Mouse (Mus musculus) CH12.LX (cell line): ENCODE measurements at regions not wholly inside any gene's neighbourhood (a gene's known extent, or its start where the extent isn't known, plus 50 kb on each side); places are given as distances from the start of the nearest gene placed in this dataset.

ENCODE experiments used
- DNase-seq: peaks from one replicate; pipeline ENCODE4 v3.0.0-alpha.2; 2013; ENCODE audit errors: extremely low read depth
- H3K27ac ChIP-seq: 2 replicates; pipeline ENCODE4 v1.5.1; 2012; ENCODE audit warnings: low read depth, mild to moderate bottlenecking, control low read depth, moderate library complexity; ENCODE audit not compliant: insufficient read depth
- H3K27me3 ChIP-seq: replicated peaks from 2 replicates; pipeline ENCODE3; 2012; ENCODE audit warnings: inconsistent platforms
- H3K36me3 ChIP-seq, 2 experiments: replicated peaks in 1 of 2; 2 replicates each; pipeline versions ENCODE3 to v1.6.1; 2012; ENCODE audit warnings: inconsistent platforms in 1 of 2, low read length in 1 of 2, mild to moderate bottlenecking in 1 of 2, mixed read lengths in 1 of 2, moderate library complexity in 1 of 2; ENCODE audit not compliant: control insufficient read depth in 1 of 2, insufficient read depth in 1 of 2
- H3K4me1 ChIP-seq, 2 experiments: 2 replicates each; pipeline ENCODE4 v1.6.1; 2012; ENCODE audit warnings: inconsistent platforms in 1 of 2, moderate library complexity in 1 of 2; ENCODE audit not compliant: insufficient read depth in 2 of 2, control insufficient read depth in 1 of 2
- H3K4me2 ChIP-seq: 2 replicates; pipeline ENCODE4 v1.6.1; 2012; ENCODE audit warnings: low read depth, mild to moderate bottlenecking, control low read depth; ENCODE audit not compliant: poor library complexity, insufficient read depth, severe bottlenecking
- H3K4me3 ChIP-seq, 3 experiments: fragments of 150-350 bp in 1 of 3; sonication (generic) in 1 of 3; replicated peaks in 1 of 3; 2 replicates each; pipeline versions ENCODE3 to v1.5.1; 2011 to 2012; ENCODE audit warnings: low read depth in 2 of 3, low read length in 2 of 3, mild to moderate bottlenecking in 2 of 3, moderate library complexity in 2 of 3, control low read depth in 1 of 3, improper control_type of control experiment in 1 of 3, inconsistent platforms in 1 of 3, mixed read lengths in 1 of 3; ENCODE audit not compliant: poor library complexity in 1 of 3
- H3K79me2 ChIP-seq: replicated peaks from 2 replicates; pipeline ENCODE4 v1.6.1; 2012; ENCODE audit warnings: mild to moderate bottlenecking, moderate library complexity; ENCODE audit not compliant: control insufficient read depth, poor library complexity, insufficient read depth, severe bottlenecking; ENCODE audit errors: extremely low read depth
- H3K9ac ChIP-seq: 2 replicates; pipeline ENCODE4 v1.6.1; 2012; ENCODE audit warnings: low read depth, mild to moderate bottlenecking, control low read depth, moderate library complexity; ENCODE audit not compliant: insufficient read depth
- H3K9me3 ChIP-seq: replicated peaks from 2 replicates; pipeline ENCODE3; 2012; ENCODE audit warnings: low read length, inconsistent platforms, mixed read lengths
- CHD1 ChIP-seq: IDR thresholded peaks from 2 replicates; pipeline ENCODE4 v1.6.1; 2012; ENCODE audit warnings: low read depth, low read length, improper control_type of control experiment, inconsistent platforms
- CHD2 ChIP-seq: IDR thresholded peaks from 2 replicates; pipeline ENCODE4 v1.6.1; 2011; ENCODE audit warnings: low read length, improper control_type of control experiment
- CTCF ChIP-seq, 2 experiments: IDR thresholded peaks in 1 of 2; conservative IDR thresholded peaks in 1 of 2; 2 replicates each; pipeline ENCODE4 v1.5.1; 2011 to 2012; ENCODE audit warnings: low read depth in 2 of 2, low read length in 2 of 2, improper control_type of control experiment in 1 of 2, inconsistent platforms in 1 of 2, mild to moderate bottlenecking in 1 of 2, moderate library complexity in 1 of 2
- ELF1 ChIP-seq: IDR thresholded peaks from 2 replicates; pipeline ENCODE4 v1.6.1; 2014; ENCODE audit warnings: low read depth, mild to moderate bottlenecking, inconsistent platforms, low read length, improper control_type of control experiment
- ETS1 ChIP-seq: conservative IDR thresholded peaks from 2 replicates; pipeline ENCODE4 v1.6.1; 2012; ENCODE audit warnings: low read depth, mild to moderate bottlenecking, inconsistent platforms, low read length, improper control_type of control experiment, moderate library complexity
- HCFC1 ChIP-seq: IDR thresholded peaks from 2 replicates; pipeline ENCODE4 v1.6.1; 2012; ENCODE audit warnings: low read depth, mild to moderate bottlenecking, inconsistent platforms, low read length, improper control_type of control experiment
- IRF4 ChIP-seq: IDR thresholded peaks from 2 replicates; pipeline ENCODE4 v1.6.1; 2014; ENCODE audit warnings: low read depth, mild to moderate bottlenecking, inconsistent platforms, low read length, improper control_type of control experiment
- KAT2A ChIP-seq: IDR thresholded peaks from 2 replicates; pipeline ENCODE4 v1.6.1; 2012; ENCODE audit warnings: low read length, improper control_type of control experiment, inconsistent platforms; ENCODE audit not compliant: insufficient replicate concordance
- MAFK ChIP-seq: IDR thresholded peaks from 2 replicates; pipeline ENCODE4 v1.6.1; 2011; ENCODE audit warnings: low read length, improper control_type of control experiment; ENCODE audit not compliant: insufficient replicate concordance
- MAZ ChIP-seq: IDR thresholded peaks from 2 replicates; pipeline ENCODE4 v1.6.1; 2012; ENCODE audit warnings: low read depth, mild to moderate bottlenecking, inconsistent platforms, low read length, improper control_type of control experiment, moderate library complexity
- MEF2A ChIP-seq: IDR thresholded peaks from 2 replicates; pipeline ENCODE4 v1.6.1; 2014; ENCODE audit warnings: low read depth, mild to moderate bottlenecking, inconsistent platforms, low read length, improper control_type of control experiment, borderline replicate concordance
- MYC ChIP-seq: IDR thresholded peaks from 2 replicates; pipeline ENCODE4 v1.6.1; 2011; ENCODE audit warnings: low read depth, mild to moderate bottlenecking, improper control_type of control experiment, low read length
- NELFE ChIP-seq: IDR thresholded peaks from 2 replicates; pipeline ENCODE4 v1.6.1; 2011; ENCODE audit warnings: low read depth, low read length, improper control_type of control experiment
- POLR2A ChIP-seq: IDR thresholded peaks from 2 replicates; pipeline ENCODE4 v1.6.1; 2011; ENCODE audit warnings: low read depth, mild to moderate bottlenecking, improper control_type of control experiment, low read length
- POLR2AphosphoS2 ChIP-seq: IDR thresholded peaks from 2 replicates; pipeline ENCODE4 v1.6.1; 2011; ENCODE audit warnings: low read depth, low read length, improper control_type of control experiment
- RCOR1 ChIP-seq: conservative IDR thresholded peaks from 2 replicates; pipeline ENCODE4 v1.6.1; 2012; ENCODE audit warnings: low read depth, mild to moderate bottlenecking, inconsistent platforms, low read length, improper control_type of control experiment
- SIN3A ChIP-seq: IDR thresholded peaks from 2 replicates; pipeline ENCODE4 v1.6.1; 2012; ENCODE audit warnings: low read length, improper control_type of control experiment, inconsistent platforms
- SMC3 ChIP-seq: IDR thresholded peaks from 2 replicates; pipeline ENCODE4 v1.6.1; 2011; ENCODE audit warnings: low read depth, low read length, improper control_type of control experiment
- TCF12 ChIP-seq: IDR thresholded peaks from 2 replicates; pipeline ENCODE4 v1.6.1; 2014; ENCODE audit warnings: low read depth, mild to moderate bottlenecking, inconsistent platforms, low read length, improper control_type of control experiment
- UBTF ChIP-seq: IDR thresholded peaks from 2 replicates; pipeline ENCODE4 v1.6.1; 2012; ENCODE audit warnings: low read depth, mild to moderate bottlenecking, inconsistent platforms, low read length, improper control_type of control experiment, moderate library complexity
- USF1 ChIP-seq: IDR thresholded peaks from 2 replicates; pipeline ENCODE4 v1.6.1; 2014; ENCODE audit warnings: low read depth, mild to moderate bottlenecking, inconsistent platforms, low read length, improper control_type of control experiment
- ZC3H11A ChIP-seq: IDR thresholded peaks from 2 replicates; pipeline ENCODE4 v1.6.1; 2012; ENCODE audit warnings: low read depth, mild to moderate bottlenecking, inconsistent platforms, low read length, improper control_type of control experiment
- ZNF384 ChIP-seq: IDR thresholded peaks from 2 replicates; pipeline ENCODE4 v1.6.1; 2012; ENCODE audit warnings: low read depth, low read length, improper control_type of control experiment, inconsistent platforms
- dilution Hi-C: fragments of 300-500 bp; cut with MboI; formaldehyde crosslinking; loops from 2 replicates; pipeline ENCODE4 v1.14.3; 2020; ENCODE audit warnings: low sequenced_read_pairs; ENCODE audit not compliant: extremely low pct_unique_long_range_greater_than_20kb, extremely low pct_ligation_motif_present
- in situ Hi-C: fragments of 300-500 bp; cut with MboI; formaldehyde crosslinking; loops from 3 replicates; pipeline ENCODE4 v1.14.3; 2019; ENCODE audit warnings: low sequenced_read_pairs, low pct_ligation_motif_present, low pct_unique_long_range_greater_than_20kb, mixed read lengths

DNA sequence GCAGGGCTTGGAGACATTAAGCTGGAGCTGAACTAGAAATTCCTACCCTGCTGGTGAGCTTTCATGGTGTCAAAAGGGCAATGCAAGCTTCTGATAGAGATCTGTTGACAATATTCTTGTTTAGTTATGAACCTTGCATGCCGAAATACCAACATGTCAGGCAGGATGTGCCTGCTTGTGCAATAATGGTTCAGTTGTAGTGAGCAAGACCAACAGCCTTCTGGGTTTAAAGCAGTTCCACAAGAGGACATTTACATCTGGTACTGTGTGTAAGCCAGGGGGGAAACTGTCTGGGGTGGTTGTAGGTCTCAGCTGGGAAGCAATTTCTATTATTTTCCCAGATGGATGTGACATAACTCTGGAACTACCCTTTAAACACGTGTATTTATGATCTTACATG, 987.6 kb upstream of the Gm38303 start:
- Histone ChIP-seq H3K4me2 (no peak overlapping the region), H3K36me3 (no peaks in the 10 kb centered on the region), H3K9me3 (peaks cover 48% of the 10 kb centered on the region), H3K4me3 (no peak overlapping the region), H3K27ac (no peak overlapping the region), H3K9ac (no peak overlapping the region), H3K79me2 (no peaks in the 10 kb centered on the region), H3K4me1 (no peaks in the 10 kb centered on the region), H3K27me3 (no peaks in the 10 kb centered on the region)
- dilution Hi-C loops = no loop called here
- DNase-seq = no peak
- in situ Hi-C loops = no loop called here
- TF ChIP-seq POLR2AphosphoS2 (no peak), MAFK (no peak), MEF2A (no peak), RCOR1 (no peak), USF1 (no peak), IRF4 (no peak), ELF1 (no peak), CTCF (conservative IDR thresholded peaks at IDR 0.05 in 1 of 2, IDR thresholded peaks at IDR 0.05 in 1 of 2; ENCODE audit: low read depth in 2 of 2, low read length in 2 of 2) (no peak), POLR2A (no peak), NELFE (no peak), SIN3A (no peak), TCF12 (no peak), ETS1 (no peak)

DNA sequence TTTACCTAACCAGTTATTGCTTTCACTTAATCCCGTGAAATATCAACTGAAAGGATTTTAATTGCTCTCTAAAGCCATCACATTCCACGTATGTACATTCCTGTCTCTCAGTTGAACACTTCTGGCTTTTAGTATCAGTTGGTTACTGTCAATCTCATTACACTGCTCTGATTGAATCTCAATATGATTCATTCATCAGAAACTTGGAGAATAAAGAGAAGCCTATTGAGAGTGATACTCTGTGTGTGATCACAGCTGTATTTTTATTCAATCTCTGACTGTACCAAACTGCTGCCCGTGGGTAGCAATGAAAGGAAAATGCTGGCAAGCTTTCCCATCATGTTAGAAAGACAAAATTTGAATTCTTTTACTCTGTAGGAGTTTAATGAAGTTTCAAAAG, 957.5 kb upstream of the Gm38303 start:
- peaks cover 10% of the 10 kb centered on the region for H3K9me3 ChIP-seq
- no peak overlapping the region for H3K27ac ChIP-seq
- H3K79me2 ChIP-seq = no peaks in the 10 kb centered on the region
- dilution Hi-C loops = no loop called here
- TF ChIP-seq RCOR1 (no peak), MYC (no peak), CHD2 (no peak)
- TF ChIP-seq, all 38 proteins: peak for 0
- no peaks in the 10 kb centered on the region for H3K36me3 ChIP-seq
- no peak overlapping the region for H3K9ac ChIP-seq
- in situ Hi-C loops = no loop called here
- DNase-seq = no peak
- H3K4me2 ChIP-seq = no peak overlapping the region
- H3K4me3 ChIP-seq = no peak overlapping the region
- no peaks in the 10 kb centered on the region for H3K4me1 ChIP-seq
- no peaks in the 10 kb centered on the region for H3K27me3 ChIP-seq

DNA sequence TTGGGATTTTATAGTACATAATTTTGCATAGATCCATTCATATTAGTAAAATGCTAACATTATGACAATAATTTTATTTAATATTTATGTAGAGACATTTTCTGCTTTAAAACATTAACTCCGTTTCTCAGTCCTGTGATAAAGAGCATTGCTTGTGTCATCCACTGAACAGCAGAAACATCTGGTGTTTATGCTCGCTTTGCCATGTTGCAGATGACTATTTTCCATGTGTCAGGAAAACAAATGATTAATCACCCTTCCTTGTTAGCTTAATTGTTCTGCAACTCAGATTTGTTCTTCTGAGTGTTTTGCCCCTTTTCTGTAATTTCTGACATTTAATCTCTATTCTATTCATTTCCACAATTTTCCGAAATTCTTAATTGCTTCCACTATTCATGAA, 925.6 kb upstream of the Gm38303 start:
- Histone ChIP-seq H3K27me3 (no peaks in the 10 kb centered on the region), H3K27ac (no peak overlapping the region), H3K36me3 (no peaks in the 10 kb centered on the region), H3K9me3 (peaks cover 12% of the 10 kb centered on the region), H3K4me3 (no peak overlapping the region), H3K4me1 (no peaks in the 10 kb centered on the region), H3K9ac (no peak overlapping the region), H3K4me2 (no peak overlapping the region), H3K79me2 (no peaks in the 10 kb centered on the region)
- no peak for DNase-seq
- dilution Hi-C loops = no loop called here
- in situ Hi-C loops = no loop called here
- TF ChIP-seq CHD1 (no peak), IRF4 (no peak), POLR2A (no peak), ZC3H11A (no peak), MAZ (no peak), NELFE (no peak), ETS1 (no peak), UBTF (no peak), HCFC1 (no peak), SMC3 (no peak), KAT2A (no peak), ZNF384 (no peak)
